Mouse (Mus musculus) MEL-GATA-1-ER (cell line): ENCODE measurements around the gene Coa6.
A peak's percentile ranks its signal among the peaks of the same experiment; 100 is the strongest.
"Not testable (repeated sequence)": the region's sequence is repeated elsewhere in the genome, so short reads cannot be mapped to it uniquely, and the experiment has no call there.

Experiments
- DNase-seq: peaks from one replicate; pipeline ENCODE4 v3.0.0-alpha.2; 2012; ENCODE audit warnings: low read depth; ENCODE audit errors: extremely low read depth

Gene Coa6

GRCm38 (mm10) chr8:126422174-126422919, at the start of gene Coa6:
Gene Coa6 (plus strand): TSS chr8:126422515.
- peak; percentile 86 for DNase-seq

- no peak for DNase-seq
Measured at GRCm38 (mm10) chr8:126379580-126379979, 42.7 kb upstream of the Coa6 start.

- no peak for DNase-seq
Measured at GRCm38 (mm10) chr8:126380141-126380540, 42.2 kb upstream of the Coa6 start.

- no peak for DNase-seq
Measured at GRCm38 (mm10) chr8:126381299-126381698, 41.0 kb upstream of the Coa6 start.

- no peak for DNase-seq
Measured at GRCm38 (mm10) chr8:126382216-126382615, 40.1 kb upstream of the Coa6 start.

GRCm38 (mm10) chr8:126382749-126383148, 39.6 kb upstream of the Coa6 start:
- no peak for DNase-seq

- DNase-seq: no peak
Measured at GRCm38 (mm10) chr8:126387566-126387965, 34.7 kb upstream of the Coa6 start.

- no peak for DNase-seq
Measured at GRCm38 (mm10) chr8:126391541-126391940, 30.8 kb upstream of the Coa6 start.

GRCm38 (mm10) chr8:126395386-126395785, 26.9 kb upstream of the Coa6 start:
- no peak for DNase-seq

- no peak for DNase-seq
Measured at GRCm38 (mm10) chr8:126395917-126396316, 26.4 kb upstream of the Coa6 start.

GRCm38 (mm10) chr8:126398349-126398748, 24.0 kb upstream of the Coa6 start:
- DNase-seq: no peak

- DNase-seq: not testable (repeated sequence)
Measured at GRCm38 (mm10) chr8:126404550-126404949, 17.8 kb upstream of the Coa6 start.

GRCm38 (mm10) chr8:126405030-126405429, 17.3 kb upstream of the Coa6 start:
- no peak for DNase-seq

GRCm38 (mm10) chr8:126420834-126421233, 1.5 kb upstream of the Coa6 start:
- DNase-seq: peak; percentile 92

- peak; percentile 31 for DNase-seq
Measured at GRCm38 (mm10) chr8:126422920-126423300, 595 bp downstream of the Coa6 start.

- no peak for DNase-seq
Measured at GRCm38 (mm10) chr8:126424163-126424562, 1.8 kb downstream of the Coa6 start.

GRCm38 (mm10) chr8:126424946-126425345, 2.6 kb downstream of the Coa6 start:
- DNase-seq: no peak

GRCm38 (mm10) chr8:126429635-126430034, 7.3 kb downstream of the Coa6 start:
- no peak for DNase-seq

- DNase-seq: no peak
Measured at GRCm38 (mm10) chr8:126433827-126434226, 11.5 kb downstream of the Coa6 start.

- DNase-seq: no peak
Measured at GRCm38 (mm10) chr8:126438937-126439336, 16.6 kb downstream of the Coa6 start.

GRCm38 (mm10) chr8:126451158-126451557, 28.8 kb downstream of the Coa6 start:
- no peak for DNase-seq

- DNase-seq: no peak
Measured at GRCm38 (mm10) chr8:126455383-126455782, 33.1 kb downstream of the Coa6 start.

GRCm38 (mm10) chr8:126460274-126460673, 38.0 kb downstream of the Coa6 start:
- no peak for DNase-seq
